Mouse (Mus musculus) erythroblast, embryonic 14.5 days (primary cell): Measurements from ENCODE around the gene Btrc.
"Not testable (repeated sequence)": the region's sequence is repeated elsewhere in the genome, so short reads cannot be mapped to it uniquely, and the experiment has no call there.

Experiments used
- GATA1 ChIP-seq: IDR thresholded peaks from 2 replicates; pipeline ENCODE4 v1.6.1; 2012; ENCODE audit warnings: low read length, inconsistent platforms, mixed read lengths
- TAL1 ChIP-seq: IDR thresholded peaks from 3 replicates; pipeline ENCODE4 v1.6.1; 2012; ENCODE audit warnings: low read length, inconsistent platforms, mixed read lengths

- not testable (repeated sequence) for TF ChIP-seq TAL1, GATA1
These were observed 72.5 kb downstream of the Btrc start for GRCm38 (mm10) chr19:45436019-45436418.
